Mouse (Mus musculus) gastrocnemius, adult 18-20 months (tissue): ENCODE data around the gene Bmp3. TPM values are rescaled to one million over a fixed set of nuclear protein-coding genes. Genes with fewer than 3 reads are reported as not detected.

ENCODE experiments used
- DNase-seq: peaks from one replicate; pipeline ENCODE4 v3.0.0; 2021; ENCODE audit warnings: low spot score
- long read RNA-seq, 2 experiments: library from polyadenylated mRNA; stranded (forward); transcript quantifications; one replicate each; pipeline ENCODE4 v2.0.0; 2021
- total RNA-seq, 2 experiments: library from RNA; stranded (reverse); gene quantifications; 2 replicates each; pipeline ENCODE4 v1.2.3; 2021

Gene Bmp3
- 1 to 10 TPM in 1 of 2 experiments, under 1 TPM in 1; 0.21 to 1.1 TPM for total RNA-seq
- long read RNA-seq, experiment 1, result 0 reads
- long read RNA-seq, experiment 2, result 0 reads

DNA sequence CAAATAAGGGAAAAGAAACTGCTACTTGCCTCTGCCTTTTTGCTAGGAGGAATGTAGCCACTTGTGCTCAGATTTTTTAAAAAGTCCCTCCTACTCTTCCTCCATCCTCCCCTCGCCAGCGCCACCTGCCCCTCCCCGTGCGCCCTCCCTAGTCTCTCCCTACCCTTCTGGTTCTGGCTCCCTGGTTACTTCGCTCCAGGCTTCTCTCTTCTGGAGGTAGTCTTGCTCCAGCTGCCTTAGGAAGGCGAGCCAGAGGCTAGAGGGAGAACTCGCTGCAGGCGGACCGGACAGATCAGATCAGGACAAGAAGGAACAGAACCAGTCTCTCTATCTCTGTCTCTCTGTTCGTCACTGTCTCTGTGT is at the start of gene Bmp3:
TSS of gene Bmp3 (plus strand) at position 152 of the 363 bp plus-strand sequence.
- no peak for DNase-seq

DNA sequence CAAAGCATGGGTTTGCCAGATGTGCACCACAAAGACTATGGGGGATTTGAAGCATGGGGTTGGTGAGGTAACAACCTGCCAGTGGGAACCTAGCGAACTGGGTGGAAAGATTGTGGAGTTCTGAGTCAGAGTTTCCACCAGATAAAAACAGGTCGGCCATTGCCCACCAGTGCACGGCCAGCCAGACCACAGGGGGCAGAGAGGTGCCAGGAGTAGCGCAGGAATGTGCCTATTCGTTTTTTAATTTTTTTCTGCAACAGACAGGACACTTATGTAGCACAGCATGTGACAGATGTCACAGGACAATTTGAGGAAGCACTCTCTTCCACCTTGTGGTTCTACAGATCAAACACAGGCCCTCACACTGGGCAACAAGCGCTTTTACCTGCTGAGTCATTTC is 49.5 kb upstream of the Bmp3 start:
- DNase-seq, result no peak

DNA sequence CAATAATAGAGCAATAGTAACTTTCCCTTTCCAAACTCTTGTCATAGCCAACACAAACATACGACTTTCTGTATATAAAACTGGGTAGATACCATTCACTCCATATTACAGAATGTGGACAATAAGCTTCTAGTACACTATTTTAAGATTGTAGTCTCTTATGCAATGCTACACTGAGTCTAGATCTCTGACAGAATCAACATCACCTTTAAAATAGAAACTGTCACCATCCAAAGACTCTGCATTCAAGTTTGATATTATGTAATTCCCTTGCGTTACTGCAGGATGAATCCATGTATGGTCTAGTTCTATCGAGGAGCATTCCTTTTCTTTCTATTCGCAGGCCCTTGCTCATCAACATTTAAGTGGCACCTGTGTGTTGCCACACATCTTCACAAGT is 47.7 kb upstream of the Bmp3 start:
- DNase-seq, result no peak

GRCm38 (mm10) chr5:98807022-98807421 is 47.2 kb upstream of the Bmp3 start:
- no peak for DNase-seq

DNA sequence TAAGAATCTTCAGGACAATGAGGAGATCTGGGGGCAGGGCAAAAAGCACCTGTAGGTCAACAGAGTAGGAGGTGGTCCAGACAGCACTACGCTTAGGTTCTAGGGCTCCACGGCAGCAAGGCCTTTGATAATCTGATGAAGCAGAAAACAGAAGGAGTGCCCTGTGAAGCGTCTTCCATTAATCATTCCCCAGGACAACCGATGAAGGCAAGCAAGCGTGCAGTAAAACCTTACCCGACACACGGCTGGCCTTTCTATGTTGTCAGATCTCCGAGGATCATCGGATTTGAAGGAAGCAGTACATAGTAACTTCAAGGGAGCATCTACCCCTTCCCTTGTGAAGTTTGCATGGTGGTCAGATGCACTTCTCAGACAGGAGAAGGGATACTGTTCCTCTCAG is 46.3 kb upstream of the Bmp3 start:
- DNase-seq, result no peak

GRCm38 (mm10) chr5:98812380-98812779 is 41.8 kb upstream of the Bmp3 start:
- DNase-seq, result no peak

GRCm38 (mm10) chr5:98815269-98815668 is 38.9 kb upstream of the Bmp3 start:
- DNase-seq, result no peak

GRCm38 (mm10) chr5:98833760-98834159 is 20.5 kb upstream of the Bmp3 start:
- DNase-seq, result no peak

- no peak for DNase-seq
Measured at GRCm38 (mm10) chr5:98834300-98834699, 19.9 kb upstream of the Bmp3 start.

GRCm38 (mm10) chr5:98842600-98843310 is 11.5 kb upstream of the Bmp3 start:
- DNase-seq, result no peak

DNA sequence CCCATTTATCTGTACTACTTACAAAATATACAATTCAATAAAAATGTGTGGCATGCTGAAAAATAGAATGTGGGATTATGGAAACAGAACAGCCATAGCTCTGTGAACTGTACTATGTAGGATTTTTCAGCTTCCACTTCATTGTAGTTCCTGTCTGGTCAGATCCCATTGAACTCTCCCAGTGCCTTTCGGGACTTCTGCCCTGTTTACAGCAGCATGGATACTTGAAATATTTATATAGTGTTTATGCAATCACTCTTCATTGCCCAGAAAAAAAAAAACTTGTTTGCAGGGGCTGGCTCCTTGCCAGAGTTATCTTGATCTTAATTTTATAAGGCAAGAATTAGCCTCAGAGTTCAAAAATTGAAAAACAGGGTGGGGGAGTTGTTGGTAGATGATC is 9.6 kb upstream of the Bmp3 start:
- no peak for DNase-seq

DNA sequence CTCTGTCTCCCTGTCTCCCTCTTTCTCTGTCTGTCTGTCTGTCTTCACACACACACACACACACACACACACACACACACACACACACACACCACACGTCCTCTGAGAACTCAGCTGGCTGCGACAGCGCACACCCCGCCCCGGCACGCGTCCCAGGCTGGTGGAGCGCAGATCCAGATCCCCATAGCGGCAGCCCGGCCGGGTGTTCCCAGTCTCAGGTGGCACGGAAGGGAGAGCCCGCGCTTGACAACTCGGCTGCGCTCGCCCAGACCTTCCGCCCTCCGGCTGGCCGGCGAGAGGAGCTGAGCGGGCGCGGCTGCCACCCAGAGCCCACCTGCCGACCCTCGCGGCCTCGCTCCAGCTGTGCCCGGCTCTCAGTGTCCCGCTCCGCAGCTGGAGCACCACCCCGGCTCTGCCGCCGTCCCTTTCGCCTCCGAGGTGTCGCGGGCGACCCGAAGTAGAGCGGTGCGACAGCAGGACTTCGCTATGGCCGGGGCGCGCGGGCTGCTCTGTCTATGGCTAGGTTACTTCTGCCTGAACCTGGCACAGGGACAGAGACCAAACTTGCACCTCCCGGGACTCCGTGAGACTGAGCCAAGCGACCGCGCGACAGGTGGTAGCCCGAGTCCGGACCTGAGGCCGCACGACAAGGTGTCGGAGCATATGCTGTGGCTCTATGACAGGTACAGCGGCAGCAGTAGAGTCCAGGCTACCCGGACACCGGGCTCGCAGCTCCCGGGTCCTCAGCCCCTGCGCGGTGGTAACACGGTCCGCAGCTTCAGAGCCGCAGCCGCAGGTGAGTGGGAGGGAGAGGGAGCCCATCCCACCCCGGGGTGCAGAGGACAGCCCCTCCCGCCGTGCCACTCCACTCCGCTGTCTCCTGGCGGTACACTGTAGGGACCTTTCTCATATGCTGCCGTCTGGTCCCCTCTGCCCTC is 681 bp downstream of the Bmp3 start:
- DNase-seq, result no peak

DNA sequence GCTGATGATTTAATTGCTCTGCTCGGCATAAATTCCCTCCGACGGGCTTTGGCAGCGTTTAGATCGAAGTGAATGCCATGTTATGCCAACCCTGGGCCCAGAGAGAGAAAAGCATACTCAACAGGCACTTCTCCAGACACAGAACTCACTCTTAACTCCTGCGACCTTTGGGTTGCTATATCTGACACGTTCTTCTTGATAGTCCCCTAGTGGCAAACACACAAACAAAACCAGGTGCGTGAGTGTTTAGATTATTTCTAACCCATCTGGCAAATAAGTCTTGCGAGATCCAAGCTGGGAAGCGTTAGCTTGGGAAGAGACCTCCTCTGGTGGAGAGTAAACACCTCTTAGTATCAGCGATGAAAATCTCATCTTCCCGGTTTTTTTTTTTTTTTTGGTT is 1.5 kb downstream of the Bmp3 start:
- DNase-seq, result no peak

DNA sequence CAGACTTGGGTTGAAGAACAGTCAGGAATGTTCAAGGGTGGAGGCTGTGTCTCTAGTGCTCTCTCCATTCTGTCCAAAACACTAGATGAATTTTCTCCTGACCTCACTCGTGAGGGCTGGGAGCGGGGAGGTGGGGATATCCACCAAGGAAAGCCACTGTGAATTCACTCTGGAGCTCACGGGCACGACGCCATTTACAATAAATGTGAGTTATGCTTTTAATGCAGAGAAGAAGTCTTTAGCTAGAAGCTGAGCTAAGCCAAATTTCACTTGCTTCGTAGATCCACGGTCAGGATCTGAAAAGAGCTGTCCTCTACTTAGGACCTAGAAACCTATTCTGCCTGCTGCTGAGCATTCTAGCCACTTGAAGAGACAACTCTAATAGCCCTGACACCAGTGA is 2.1 kb downstream of the Bmp3 start:
- DNase-seq, result no peak

GRCm38 (mm10) chr5:98863891-98864290 is 9.7 kb downstream of the Bmp3 start:
- no peak for DNase-seq

DNA sequence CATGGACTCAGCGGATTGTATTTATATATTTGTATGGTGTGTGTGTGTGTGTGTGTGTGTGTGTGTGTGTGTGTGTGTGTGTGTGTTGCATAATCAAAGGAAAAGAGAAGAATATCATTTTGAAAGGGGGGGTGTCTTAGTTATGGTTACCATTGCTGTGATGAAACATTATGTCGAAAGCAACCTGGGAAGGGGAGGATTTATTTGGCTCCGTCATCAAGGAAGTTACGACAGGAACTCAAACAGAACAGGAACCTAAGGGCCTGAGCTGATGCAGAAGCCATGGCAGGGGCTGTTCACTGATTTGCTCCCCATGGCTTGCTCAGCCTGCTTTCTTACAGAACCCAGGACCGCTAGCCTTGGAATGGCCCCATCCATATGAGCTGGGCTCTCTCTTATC is 10.9 kb downstream of the Bmp3 start:
- no peak for DNase-seq

- DNase-seq, result no peak
Measured at GRCm38 (mm10) chr5:98876056-98876455, 21.8 kb downstream of the Bmp3 start.

- peak; percentile 31 for DNase-seq
Measured at GRCm38 (mm10) chr5:98878891-98879290, 24.7 kb downstream of the Bmp3 start.

DNA sequence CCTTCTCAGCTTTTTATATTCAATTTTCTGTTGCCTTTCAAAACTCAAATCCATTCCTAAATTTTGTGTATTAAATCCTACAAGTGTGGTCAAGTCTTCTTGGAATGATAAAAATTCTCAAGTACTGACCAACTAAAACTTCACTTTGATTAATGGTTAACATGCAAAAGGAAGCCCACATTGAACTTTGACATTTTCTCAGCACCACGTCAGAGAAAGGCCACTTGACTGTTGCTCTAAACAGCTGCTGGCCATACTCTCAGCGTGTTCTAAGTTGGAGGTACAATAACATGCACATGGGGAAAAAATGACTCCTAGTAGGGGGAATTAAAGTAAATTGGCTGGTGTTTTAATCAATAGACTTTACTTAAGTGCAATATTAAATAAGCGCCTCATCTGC is 27.9 kb downstream of the Bmp3 start:
- DNase-seq, result no peak

- no peak for DNase-seq
Measured at GRCm38 (mm10) chr5:98890544-98891050, 36.4 kb downstream of the Bmp3 start.

DNA sequence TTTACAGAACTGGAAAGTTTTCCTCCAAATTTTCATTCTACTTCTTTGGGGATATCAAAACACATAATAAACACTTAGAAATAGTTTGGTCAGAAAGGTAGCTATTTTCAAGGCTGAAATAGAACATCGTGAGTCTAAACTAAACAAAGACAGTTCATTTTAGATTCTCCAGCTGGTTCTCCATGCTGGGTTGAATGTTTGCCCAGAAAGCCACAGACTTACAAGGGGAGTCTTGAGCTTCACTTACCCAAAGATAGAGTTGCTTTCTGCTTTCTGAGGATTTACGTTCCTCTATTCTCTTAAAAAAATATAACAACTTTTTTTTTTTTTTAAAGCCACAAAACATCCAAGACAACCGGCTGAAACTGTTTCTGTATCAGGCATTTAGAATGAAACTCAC is 40.1 kb downstream of the Bmp3 start:
- no peak for DNase-seq

GRCm38 (mm10) chr5:98897946-98898345 is 43.7 kb downstream of the Bmp3 start:
- DNase-seq, result no peak

DNA sequence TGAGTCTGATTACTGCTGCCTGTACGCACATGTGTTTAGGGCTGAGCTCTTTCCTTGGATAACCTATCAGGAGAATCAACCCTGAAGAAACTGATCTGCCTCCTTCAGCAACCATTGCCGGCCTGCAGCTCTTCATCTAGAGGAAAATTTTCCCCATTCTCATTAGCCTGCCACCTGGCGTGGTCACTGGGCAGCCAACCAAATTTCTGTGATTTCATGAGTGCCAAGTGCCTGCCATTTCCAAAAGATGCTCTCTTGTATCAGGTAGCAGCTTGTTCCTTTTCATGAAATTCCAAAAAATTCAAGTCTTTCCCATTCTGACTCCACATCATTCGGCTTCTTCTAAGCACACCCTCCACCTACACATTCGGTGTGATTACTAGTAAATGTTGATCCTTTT is 46.7 kb downstream of the Bmp3 start:
- no peak for DNase-seq
